Mouse (Mus musculus) heart, adult 10 weeks (tissue): ENCODE results near the gene Gm13279. TPM values are rescaled to one million over a fixed set of nuclear protein-coding genes. Genes with fewer than 3 reads are reported as not detected.

Experiments used
- polyA plus RNA-seq: library from polyadenylated mRNA; stranded (reverse); fragments of 350-450 nt; fragmentation: Illumina TruSeq; extraction: RNeasy Lipid Tissue Mini Kit (QIAGEN cat#74804); gene quantifications from one replicate; pipeline ENCODE4 v1.2.3, GENCODE M21; 2014; ENCODE audit warnings: low read depth, low replicate concordance

Gene Gm13279
- polyA plus RNA-seq, 1 experiment from 2014 or later = not detected

Other genes starting within 250 kb of the Gm13279 start
- gene Ifna15, start 239.2 kb upstream of the Gm13279 start, polyA plus RNA-seq = not detected
- not detected for gene Ifna14, start 225.6 kb upstream of the Gm13279 start, polyA plus RNA-seq
- not detected for gene Ifna9, start 205.0 kb upstream of the Gm13279 start, polyA plus RNA-seq
- not detected for gene Ifna12, start 194.0 kb upstream of the Gm13279 start, polyA plus RNA-seq
- gene C87499, start 163.0 kb upstream of the Gm13279 start, polyA plus RNA-seq = not detected
- gene Ifna13, start 152.9 kb upstream of the Gm13279 start, polyA plus RNA-seq = not detected
- not detected for gene Ifna16, start 120.5 kb upstream of the Gm13279 start, polyA plus RNA-seq
- not detected for gene Ifna2, start 113.5 kb upstream of the Gm13279 start, polyA plus RNA-seq
- gene Ifnab, start 106.0 kb upstream of the Gm13279 start, polyA plus RNA-seq = not detected
- gene Gm26566, start 75.6 kb upstream of the Gm13279 start, polyA plus RNA-seq = not detected
- gene Klhl9, start 74.9 kb upstream of the Gm13279 start, polyA plus RNA-seq = 44.7 TPM
- gene Gm13271, start 42.5 kb upstream of the Gm13279 start, polyA plus RNA-seq = not detected
- gene Gm13283, start 37.3 kb upstream of the Gm13279 start, polyA plus RNA-seq = not detected
- gene Gm13290, start 23.6 kb upstream of the Gm13279 start, polyA plus RNA-seq = not detected
- gene Gm13289, start 20.5 kb upstream of the Gm13279 start, polyA plus RNA-seq = not detected
- gene Gm13272, start 17.5 kb upstream of the Gm13279 start, polyA plus RNA-seq = not detected
- not detected for gene Ifnz, start 15.3 kb upstream of the Gm13279 start, polyA plus RNA-seq
- not detected for gene Gm13276, start 11.7 kb upstream of the Gm13279 start, polyA plus RNA-seq
- gene Gm13277, start 8.8 kb upstream of the Gm13279 start, polyA plus RNA-seq = not detected
- gene Gm13278, start 5.8 kb upstream of the Gm13279 start, polyA plus RNA-seq = not detected
- gene Gm13275, start 2.9 kb upstream of the Gm13279 start, polyA plus RNA-seq = not detected
- gene Gm13285, start 2.3 kb downstream of the Gm13279 start, polyA plus RNA-seq = not detected
- gene Gm13287, start 5.9 kb downstream of the Gm13279 start, polyA plus RNA-seq = not detected
- gene Gm13288, start 8.1 kb downstream of the Gm13279 start, polyA plus RNA-seq = not detected
- not detected for gene Ifna7, start 18.8 kb downstream of the Gm13279 start, polyA plus RNA-seq
- not detected for gene Ifna11, start 22.6 kb downstream of the Gm13279 start, polyA plus RNA-seq
- not detected for gene Ifna6, start 30.0 kb downstream of the Gm13279 start, polyA plus RNA-seq
- gene Ifna5, start 38.1 kb downstream of the Gm13279 start, polyA plus RNA-seq = not detected
- gene Ifna4, start 44.5 kb downstream of the Gm13279 start, polyA plus RNA-seq = not detected
- not detected for gene Ifna1, start 52.7 kb downstream of the Gm13279 start, polyA plus RNA-seq
- not detected for gene Ifne, start 82.8 kb downstream of the Gm13279 start, polyA plus RNA-seq